Mouse (Mus musculus) liver, adult 2 months (tissue): ENCODE data around the gene Gart.

Source experiments
- CTCF ChIP-seq: fragments of 200-500 bp; IDR thresholded peaks from 2 replicates; pipeline ENCODE4 v1.5.1; 2011; ENCODE audit warnings: low read depth, low read length, control low read depth
- POLR2A ChIP-seq: fragments of 200-500 bp; IDR thresholded peaks from 2 replicates; pipeline ENCODE4 v1.6.1; 2011; ENCODE audit warnings: low read length, control low read depth; ENCODE audit not compliant: insufficient read depth; ENCODE audit errors: extremely low read depth

- TF ChIP-seq CTCF: no peak
- TF ChIP-seq POLR2A: no peak
Observed at GRCm38 (mm10) chr16:91597672-91598010, 49.1 kb downstream of the Gart start, which contains the start of gene Tmem50b.
